Mouse (Mus musculus): Measurements from ENCODE around the gene Btn2a2. TPM values are rescaled to one million over a fixed set of nuclear protein-coding genes. Genes with fewer than 3 reads are reported as not detected.

The Btn2a2 gene
- polyA plus RNA-seq, 1 experiment = 0.20 TPM

DNA sequence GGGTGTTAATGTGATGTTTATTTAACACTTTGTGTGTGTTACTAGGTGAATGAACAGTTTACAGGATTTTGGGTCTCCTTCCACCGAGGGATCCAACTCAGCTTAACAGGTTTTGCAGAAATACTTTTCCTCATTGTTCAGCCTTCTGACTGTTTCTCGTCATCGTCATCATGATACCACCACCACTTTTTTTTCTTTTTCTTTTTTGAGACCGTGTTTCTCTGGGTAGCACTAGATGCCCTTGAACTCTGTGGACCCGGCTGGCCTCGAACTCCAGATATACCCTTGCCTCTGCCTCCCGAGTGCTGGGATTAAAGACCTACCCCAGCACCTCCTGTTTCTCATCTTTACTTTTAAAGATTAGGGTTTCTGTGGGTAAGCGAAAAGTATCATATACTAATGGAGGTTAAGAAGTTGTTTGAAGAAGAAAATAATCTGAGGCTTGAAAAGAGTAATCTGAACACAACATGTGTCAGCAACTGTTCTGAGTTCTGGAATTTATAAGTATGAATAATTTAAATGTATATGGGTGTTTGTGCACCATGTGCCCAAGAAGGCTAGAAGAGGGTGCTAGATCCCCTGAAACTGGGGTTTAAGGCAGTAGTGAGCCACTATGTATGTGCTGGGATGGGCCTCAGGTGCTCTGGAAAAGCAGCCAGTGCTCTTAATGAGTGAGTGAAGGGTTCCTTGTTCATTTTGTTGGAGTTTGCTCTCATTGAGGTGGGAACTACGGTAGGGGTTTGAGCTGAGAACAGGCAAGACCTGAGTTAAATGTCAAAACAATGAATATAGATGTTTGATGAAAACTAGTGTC, 43.8 kb upstream of the Btn2a2 start:
- Histone ChIP-seq H3K27me3 (ENCODE audit: control insufficient read depth, insufficient read depth, low read length) (no peaks in the 10 kb centered on the region), H3K4me1 (ENCODE audit: control insufficient read depth, insufficient read depth, low read length) (peaks cover 4% of the 10 kb centered on the region; the same call in 1 of the 2 replicates), H3K27ac (ENCODE audit: insufficient read depth, low read length) (no peak overlapping the region), H3K4me3 (replicated peaks; ENCODE audit: insufficient read depth, low read depth, low read length) (no peak overlapping the region)
- TF ChIP-seq CTCF (IDR thresholded peaks at IDR 0.05; ENCODE audit: borderline replicate concordance, insufficient read depth, low read depth, low read length) (no peak), POLR2A (IDR thresholded peaks at IDR 0.05; ENCODE audit: borderline replicate concordance, insufficient read depth, low read length) (no peak)
- no peak for DNase-seq
- 15% methylated on average over 9 of the region's 9 CpGs for WGBS

DNA sequence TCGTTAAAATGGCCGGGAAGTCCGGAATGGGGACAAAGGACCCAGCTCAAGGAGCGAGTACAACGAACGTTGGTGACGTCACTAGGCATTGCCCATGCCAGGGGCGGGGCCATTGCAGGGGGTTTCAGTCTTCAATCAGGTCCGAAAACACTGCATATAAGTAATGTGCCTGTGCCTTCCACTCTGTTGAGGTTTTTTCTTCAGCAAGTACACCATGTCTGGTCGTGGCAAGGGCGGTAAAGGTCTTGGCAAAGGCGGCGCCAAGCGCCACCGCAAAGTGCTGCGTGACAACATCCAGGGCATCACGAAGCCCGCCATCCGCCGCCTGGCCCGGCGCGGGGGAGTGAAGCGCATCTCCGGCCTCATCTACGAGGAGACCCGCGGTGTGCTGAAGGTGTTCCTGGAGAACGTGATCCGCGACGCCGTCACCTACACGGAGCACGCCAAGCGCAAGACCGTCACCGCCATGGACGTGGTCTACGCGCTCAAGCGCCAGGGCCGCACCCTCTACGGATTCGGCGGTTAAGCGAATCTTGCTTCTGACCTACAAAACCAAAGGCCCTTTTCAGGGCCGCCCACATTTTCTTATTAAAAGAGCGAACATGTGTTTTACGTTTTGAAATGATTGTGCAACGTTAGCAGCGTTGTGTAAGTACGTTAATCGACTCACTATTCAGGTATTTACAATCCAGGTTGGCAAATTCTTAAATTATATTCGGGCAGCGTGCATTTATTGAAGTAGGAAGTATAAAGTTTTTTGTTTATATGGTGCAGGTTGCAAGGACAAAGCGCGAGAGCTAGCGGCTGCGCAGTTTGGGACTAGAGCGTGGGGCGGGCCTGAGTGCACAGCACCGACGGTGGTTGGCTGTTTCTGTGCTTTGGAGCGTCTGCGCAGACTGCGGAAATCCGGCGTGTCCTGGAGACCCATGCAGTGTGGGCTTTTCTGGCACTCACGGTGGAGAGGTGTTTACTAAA, 42.5 kb upstream of the Btn2a2 start, which contains the start of gene Hist1h4h:
TSS of gene Hist1h4h (plus strand) at position 150 of the 975 bp plus-strand sequence.
- Histone ChIP-seq H3K4me3 (replicated peaks; ENCODE audit: insufficient read depth, low read depth, low read length) (peak within 1 kb of the TSS; percentile 64), H3K27me3 (ENCODE audit: control insufficient read depth, insufficient read depth, low read length) (no peaks in the 10 kb centered on the region)
- under 1% methylated on average over 63 of the region's 70 CpGs for WGBS

DNA sequence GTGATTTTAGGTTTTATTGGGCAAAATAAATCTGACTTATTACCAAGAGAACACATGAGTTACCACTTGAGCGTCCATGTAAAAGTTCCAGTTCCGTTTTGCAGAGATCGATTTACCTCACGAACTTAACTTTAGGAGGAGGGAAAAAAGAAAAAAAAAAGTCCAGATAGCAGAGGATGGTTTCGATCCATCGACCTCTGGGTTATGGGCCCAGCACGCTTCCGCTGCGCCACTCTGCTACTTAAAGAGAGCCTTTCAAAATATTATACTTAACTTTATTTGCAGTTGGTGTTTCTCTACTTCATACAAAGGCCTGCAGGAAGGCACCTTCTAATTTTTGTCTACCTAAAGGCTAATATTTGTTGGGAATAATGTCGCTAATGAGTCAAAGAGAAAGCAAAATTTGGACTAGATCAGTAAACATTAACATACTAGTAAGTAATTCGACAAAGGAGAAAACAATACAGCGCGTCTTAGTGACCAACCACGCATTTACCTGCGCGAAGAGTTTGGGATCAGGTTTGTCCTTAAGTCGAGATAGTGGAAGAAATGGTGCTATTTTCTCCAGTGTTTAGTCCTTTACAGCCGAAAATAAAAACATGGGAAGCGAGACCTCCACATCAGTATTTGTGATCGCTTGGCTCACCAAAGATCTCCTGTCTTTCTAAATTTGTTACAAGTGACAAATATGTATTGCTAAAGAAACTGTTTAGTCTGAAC, 41.7 kb upstream of the Btn2a2 start:
- Histone ChIP-seq H3K4me3 (replicated peaks; ENCODE audit: insufficient read depth, low read depth, low read length) (peak overlapping the region; percentile 64), H3K27me3 (ENCODE audit: control insufficient read depth, insufficient read depth, low read length) (no peaks in the 10 kb centered on the region), H3K27ac (ENCODE audit: insufficient read depth, low read length) (peak overlapping the region; percentile 10; the same call in 1 of the 2 replicates), H3K4me1 (ENCODE audit: control insufficient read depth, insufficient read depth, low read length) (peaks cover 4% of the 10 kb centered on the region; the same call in 1 of the 2 replicates)
- TF ChIP-seq POLR2A (IDR thresholded peaks at IDR 0.05; ENCODE audit: borderline replicate concordance, insufficient read depth, low read length) (no peak), CTCF (IDR thresholded peaks at IDR 0.05; ENCODE audit: borderline replicate concordance, insufficient read depth, low read depth, low read length) (no peak)
- DNase-seq = peak; percentile 68 to 69
- WGBS = under 1% methylated on average over 20 of the region's 20 CpGs

More for the DNA sequence above, 42.5 kb upstream of the Btn2a2 start, which contains the start of gene Hist1h4h:
- Histone ChIP-seq H3K4me1 (ENCODE audit: control insufficient read depth, insufficient read depth, low read length) (peaks cover 4% of the 10 kb centered on the region; the same call in 1 of the 2 replicates), H3K27ac (ENCODE audit: insufficient read depth, low read length) (peak within 1 kb of the TSS; percentile 94)
- DNase-seq = peak; percentile 98 to 99
- TF ChIP-seq CTCF (IDR thresholded peaks at IDR 0.05; ENCODE audit: borderline replicate concordance, insufficient read depth, low read depth, low read length) = no peak
- TF ChIP-seq POLR2A (IDR thresholded peaks at IDR 0.05; ENCODE audit: borderline replicate concordance, insufficient read depth, low read length) = peak; percentile 98

- 29% methylated on average over 2 of the region's 2 CpGs for WGBS
- H3K4me1 ChIP-seq (ENCODE audit: control insufficient read depth, insufficient read depth, low read length) = peaks cover 3% of the 10 kb centered on the region; the same call in 1 of the 2 replicates
- TF ChIP-seq CTCF (IDR thresholded peaks at IDR 0.05; ENCODE audit: borderline replicate concordance, insufficient read depth, low read depth, low read length) = no peak
- no peak for TF ChIP-seq POLR2A (IDR thresholded peaks at IDR 0.05; ENCODE audit: borderline replicate concordance, insufficient read depth, low read length)
- H3K4me3 ChIP-seq (replicated peaks; ENCODE audit: insufficient read depth, low read depth, low read length) = peak overlapping the region; percentile 64
- no peaks in the 10 kb centered on the region for H3K27me3 ChIP-seq (ENCODE audit: control insufficient read depth, insufficient read depth, low read length)
- DNase-seq = no peak
- no peak overlapping the region for H3K27ac ChIP-seq (ENCODE audit: insufficient read depth, low read length)
These were observed 41.0 kb upstream of the Btn2a2 start for GRCm38 (mm10) chr13:23529480-23530165.

DNA sequence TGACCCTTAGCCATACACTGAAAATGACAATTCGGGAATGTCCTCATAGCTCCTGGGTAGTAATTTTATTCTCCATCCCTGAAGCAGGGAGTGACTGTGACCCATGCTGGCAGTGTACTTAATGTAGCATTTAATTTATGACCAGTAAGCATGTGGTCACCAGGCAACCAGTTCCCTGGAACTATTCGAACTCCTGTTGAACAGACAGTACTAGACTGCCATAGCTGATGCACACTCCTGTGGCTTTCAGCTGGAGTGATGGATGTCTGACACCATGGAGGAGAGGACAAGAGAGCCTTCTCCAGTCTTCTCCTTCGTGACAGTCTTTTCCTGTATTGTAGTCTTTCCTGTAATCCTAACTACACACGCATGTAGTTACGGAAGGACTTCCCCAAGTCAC, 40.3 kb upstream of the Btn2a2 start:
- DNase-seq = no peak
- no peak overlapping the region for H3K27ac ChIP-seq (ENCODE audit: insufficient read depth, low read length)
- TF ChIP-seq CTCF (IDR thresholded peaks at IDR 0.05; ENCODE audit: borderline replicate concordance, insufficient read depth, low read depth, low read length) = no peak
- TF ChIP-seq POLR2A (IDR thresholded peaks at IDR 0.05; ENCODE audit: borderline replicate concordance, insufficient read depth, low read length) = no peak
- no peaks in the 10 kb centered on the region for H3K27me3 ChIP-seq (ENCODE audit: control insufficient read depth, insufficient read depth, low read length)
- no peaks in the 10 kb centered on the region for H3K4me1 ChIP-seq (ENCODE audit: control insufficient read depth, insufficient read depth, low read length)
- no peak overlapping the region for H3K4me3 ChIP-seq (replicated peaks; ENCODE audit: insufficient read depth, low read depth, low read length)
- WGBS = 47% methylated on average over 5 of the region's 5 CpGs

- WGBS = 2% methylated on average over 17 of the region's 17 CpGs
- DNase-seq = peak; percentile 87 to 90
- no peaks in the 10 kb centered on the region for H3K4me1 ChIP-seq (ENCODE audit: control insufficient read depth, insufficient read depth, low read length)
- peak overlapping the region; percentile 44 for H3K4me3 ChIP-seq (replicated peaks; ENCODE audit: insufficient read depth, low read depth, low read length)
- no peaks in the 10 kb centered on the region for H3K27me3 ChIP-seq (ENCODE audit: control insufficient read depth, insufficient read depth, low read length)
- H3K27ac ChIP-seq (ENCODE audit: insufficient read depth, low read length) = no peak overlapping the region
- TF ChIP-seq CTCF (IDR thresholded peaks at IDR 0.05; ENCODE audit: borderline replicate concordance, insufficient read depth, low read depth, low read length) = no peak
- TF ChIP-seq POLR2A (IDR thresholded peaks at IDR 0.05; ENCODE audit: borderline replicate concordance, insufficient read depth, low read length) = no peak
These were observed 37.7 kb upstream of the Btn2a2 start for GRCm38 (mm10) chr13:23526312-23526711.

All from cerebellum, adult 2 months (tissue).